Mouse (Mus musculus) megakaryocyte, embryonic 14.5 days (primary cell): Measurements from ENCODE around the gene Ass1. TPM values are rescaled to one million over a fixed set of nuclear protein-coding genes. Genes with fewer than 3 reads are reported as not detected.

Experiments
- H3K27me3 ChIP-seq: replicated peaks from 2 replicates; pipeline ENCODE3; 2012; ENCODE audit warnings: inconsistent platforms
- H3K36me3 ChIP-seq: replicated peaks from 2 replicates; pipeline ENCODE3; 2012; ENCODE audit warnings: low read length, inconsistent platforms, mixed read lengths
- H3K4me1 ChIP-seq: 2 replicates; pipeline ENCODE4 v1.6.1; 2012; ENCODE audit warnings: inconsistent platforms
- H3K4me3 ChIP-seq: replicated peaks from 2 replicates; pipeline ENCODE3; 2012; ENCODE audit warnings: moderate library complexity, mild to moderate bottlenecking, inconsistent platforms
- H3K9me3 ChIP-seq: 2 replicates; pipeline ENCODE4 v1.6.1; 2012; ENCODE audit warnings: inconsistent platforms
- FLI1 ChIP-seq: IDR thresholded peaks from 2 replicates; pipeline ENCODE4 v1.6.1; 2012; ENCODE audit warnings: low read length, inconsistent platforms, mixed read lengths
- GATA1 ChIP-seq: IDR thresholded peaks from 3 replicates; pipeline ENCODE4 v1.6.1; 2012; ENCODE audit warnings: mixed read lengths, low read length, inconsistent platforms, borderline replicate concordance
- polyA plus RNA-seq: library from polyadenylated mRNA; stranded (reverse); fragments of >175 nt; gene quantifications from 2 replicates; pipeline ENCODE4 v1.2.3, GENCODE M21; 2012; ENCODE audit warnings: low replicate concordance; ENCODE audit not compliant: insufficient read depth

Gene Ass1
- polyA plus RNA-seq, 1 experiment = 11.2 TPM

DNA sequence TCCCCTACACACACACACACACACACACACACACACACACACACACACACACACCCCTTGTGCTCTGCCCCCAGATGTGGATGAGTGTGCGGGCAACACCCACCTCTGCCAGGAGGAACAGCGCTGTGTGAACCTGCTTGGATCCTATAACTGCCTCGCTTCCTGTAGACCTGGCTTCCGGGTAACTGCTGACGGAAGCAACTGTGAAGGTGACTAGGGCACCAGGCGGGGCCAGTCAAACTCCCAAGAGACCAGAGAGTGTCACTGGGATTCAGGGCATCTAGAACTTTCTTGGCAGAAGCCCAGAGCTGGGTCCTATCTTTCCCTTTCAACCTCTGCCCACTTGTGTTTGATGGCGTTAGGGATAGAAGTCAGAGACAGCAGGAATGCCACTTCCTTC is 14.6 kb upstream of the Ass1 start:
- no peak for TF ChIP-seq FLI1
- TF ChIP-seq GATA1 = no peak
- no peak overlapping the region for H3K4me3 ChIP-seq
- peaks cover 86% of the 10 kb centered on the region for H3K27me3 ChIP-seq
- peaks cover 30% of the 10 kb centered on the region for H3K4me1 ChIP-seq
- H3K36me3 ChIP-seq = no peaks in the 10 kb centered on the region
- H3K9me3 ChIP-seq = no peaks in the 10 kb centered on the region

DNA sequence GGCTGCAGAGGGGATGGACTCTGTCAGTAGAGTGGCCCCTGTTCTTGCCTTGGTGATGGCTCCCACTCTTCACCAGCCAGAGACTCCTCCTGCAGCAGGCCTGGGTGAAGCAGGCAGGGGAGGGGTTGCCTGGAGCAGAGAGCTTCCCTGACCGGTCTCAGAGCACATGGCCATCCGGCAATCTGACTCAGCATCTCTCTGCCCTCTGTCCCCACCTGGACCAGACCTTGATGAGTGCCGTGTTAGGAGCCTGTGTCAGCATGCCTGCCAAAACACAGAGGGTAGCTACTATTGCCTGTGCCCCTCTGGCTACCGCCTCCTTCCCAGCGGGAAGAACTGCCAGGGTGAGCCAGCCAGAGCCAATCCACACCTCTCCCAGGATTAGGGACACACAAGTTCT is 11.5 kb upstream of the Ass1 start:
- H3K27me3 ChIP-seq = peaks cover 91% of the 10 kb centered on the region

DNA sequence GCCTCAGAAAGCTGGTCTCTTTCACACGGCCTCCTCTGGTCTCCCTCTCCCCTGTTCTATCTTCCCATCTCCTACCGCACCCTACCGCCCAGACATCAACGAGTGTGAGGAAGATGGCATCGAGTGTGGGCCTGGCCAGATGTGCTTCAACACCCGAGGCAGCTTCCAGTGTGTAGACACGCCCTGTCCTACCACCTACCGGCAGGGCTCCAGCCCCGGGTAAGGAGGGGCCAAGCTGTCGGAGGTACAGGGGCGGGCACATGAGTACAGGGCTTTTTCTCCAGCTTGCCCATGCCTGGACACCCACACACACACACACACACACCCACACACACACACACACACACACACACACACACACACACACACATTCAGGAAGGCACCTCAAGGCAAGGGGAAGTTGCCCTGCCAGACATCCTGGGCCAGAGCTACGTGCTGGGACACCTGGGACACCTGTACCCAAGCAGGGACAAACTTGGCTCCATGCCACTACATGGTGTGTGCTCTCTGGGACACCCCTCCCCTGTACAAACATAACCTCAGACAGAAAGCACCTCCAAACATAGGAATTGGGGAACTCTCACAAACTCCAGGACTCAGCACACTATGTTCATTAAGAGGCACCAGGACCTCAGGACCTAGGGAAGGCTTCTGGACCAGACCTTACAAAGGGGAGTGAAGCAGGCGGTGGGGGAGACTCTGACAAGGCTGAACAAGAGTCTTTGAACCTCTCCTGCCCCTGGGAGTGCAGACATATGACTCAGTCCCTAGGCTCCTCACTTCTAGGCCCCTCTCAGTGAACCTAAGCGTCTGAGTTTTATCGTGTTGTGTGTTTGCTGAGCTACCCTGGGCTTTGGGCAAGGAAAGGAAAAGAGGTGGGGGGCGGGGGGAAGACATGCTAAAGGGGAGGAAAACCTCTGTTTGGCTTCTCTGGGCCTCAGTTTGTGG is 10.7 kb upstream of the Ass1 start:
- peaks cover 91% of the 10 kb centered on the region for H3K27me3 ChIP-seq
- H3K4me1 ChIP-seq = peaks cover 30% of the 10 kb centered on the region
- H3K9me3 ChIP-seq = no peaks in the 10 kb centered on the region
- H3K36me3 ChIP-seq = no peaks in the 10 kb centered on the region
- H3K4me3 ChIP-seq = no peak overlapping the region
- TF ChIP-seq FLI1 = no peak
- TF ChIP-seq GATA1 = no peak

More for the DNA sequence above, 11.5 kb upstream of the Ass1 start:
- Histone ChIP-seq H3K36me3 (no peaks in the 10 kb centered on the region), H3K9me3 (no peaks in the 10 kb centered on the region), H3K4me3 (no peak overlapping the region), H3K4me1 (peaks cover 32% of the 10 kb centered on the region)
- TF ChIP-seq GATA1 (no peak), FLI1 (no peak)

DNA sequence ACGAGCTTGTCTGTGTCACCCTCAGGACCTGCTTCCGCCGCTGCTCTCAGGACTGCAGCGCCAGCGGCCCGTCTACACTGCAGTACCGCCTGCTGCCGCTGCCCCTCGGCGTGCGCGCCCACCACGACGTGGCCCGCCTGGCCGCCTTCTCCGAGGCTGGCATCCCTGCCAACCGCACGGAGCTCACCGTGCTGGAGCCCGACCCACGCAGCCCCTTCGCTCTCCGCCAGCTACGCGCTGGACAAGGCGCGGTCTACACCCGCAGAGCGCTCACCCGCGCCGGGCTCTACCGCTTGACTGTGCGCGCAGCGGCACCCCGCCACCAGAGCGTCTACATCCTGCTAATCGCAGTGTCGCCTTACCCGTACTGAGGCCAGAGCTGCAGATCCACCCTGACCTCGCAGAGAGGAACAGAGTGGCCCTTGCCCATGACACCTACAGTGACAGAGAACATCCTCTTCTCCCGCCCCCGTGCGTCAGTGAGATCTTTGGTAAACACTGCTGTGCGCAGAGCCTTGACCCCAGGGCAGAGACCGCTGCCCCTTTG is 9.9 kb upstream of the Ass1 start:
- peaks cover 91% of the 10 kb centered on the region for H3K27me3 ChIP-seq
- H3K36me3 ChIP-seq = no peaks in the 10 kb centered on the region
- H3K4me1 ChIP-seq = peaks cover 37% of the 10 kb centered on the region
- TF ChIP-seq FLI1 (no peak), GATA1 (no peak)
- H3K9me3 ChIP-seq = no peaks in the 10 kb centered on the region
- peak overlapping the region; percentile 90 for H3K4me3 ChIP-seq

DNA sequence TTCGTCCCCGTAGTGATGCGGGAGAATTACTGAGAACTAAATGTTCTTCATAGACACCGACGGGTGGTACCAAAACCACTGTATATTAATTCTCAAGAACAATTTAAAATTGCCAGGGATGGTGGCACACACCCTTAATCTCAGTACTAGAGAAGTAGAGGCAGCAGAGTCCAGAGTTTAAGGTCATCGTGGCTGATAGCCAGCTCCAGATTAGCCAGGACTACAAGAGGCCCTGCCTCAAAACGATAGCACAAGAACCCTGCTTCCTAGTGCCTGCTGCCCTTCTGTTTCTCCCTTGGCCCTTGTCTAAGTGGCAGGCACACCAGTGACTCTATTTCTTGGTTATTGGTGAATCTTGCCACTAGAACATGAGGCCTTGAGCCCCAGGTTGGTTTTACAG is 9.1 kb upstream of the Ass1 start:
- Histone ChIP-seq H3K27me3 (peaks cover 83% of the 10 kb centered on the region), H3K4me3 (no peak overlapping the region), H3K9me3 (no peaks in the 10 kb centered on the region), H3K4me1 (peaks cover 37% of the 10 kb centered on the region), H3K36me3 (no peaks in the 10 kb centered on the region)
- TF ChIP-seq GATA1 (no peak), FLI1 (no peak)

DNA sequence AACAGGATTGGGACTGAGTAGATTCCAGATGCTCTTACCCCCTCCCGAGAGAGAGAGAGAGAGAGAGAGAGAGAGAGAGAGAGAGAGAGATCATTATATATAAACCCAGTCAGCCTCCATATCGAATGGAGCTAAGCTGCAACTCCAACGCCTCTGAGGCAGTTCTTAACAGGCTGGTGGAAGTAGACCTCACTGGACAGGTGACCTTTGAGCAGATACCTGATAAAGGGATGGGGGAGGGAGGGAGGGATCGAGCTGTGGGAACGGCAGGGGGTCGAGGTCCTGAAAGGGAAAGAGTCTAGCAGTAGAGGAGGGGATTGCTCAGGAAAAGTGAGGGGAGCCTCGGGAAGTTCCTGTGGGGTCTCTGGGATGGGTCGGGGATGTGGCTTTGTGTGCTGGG is 8.0 kb upstream of the Ass1 start:
- no peak overlapping the region for H3K4me3 ChIP-seq
- H3K4me1 ChIP-seq = peaks cover 45% of the 10 kb centered on the region
- no peaks in the 10 kb centered on the region for H3K9me3 ChIP-seq
- TF ChIP-seq FLI1 (no peak), GATA1 (no peak)
- no peaks in the 10 kb centered on the region for H3K36me3 ChIP-seq
- peaks cover 74% of the 10 kb centered on the region for H3K27me3 ChIP-seq

DNA sequence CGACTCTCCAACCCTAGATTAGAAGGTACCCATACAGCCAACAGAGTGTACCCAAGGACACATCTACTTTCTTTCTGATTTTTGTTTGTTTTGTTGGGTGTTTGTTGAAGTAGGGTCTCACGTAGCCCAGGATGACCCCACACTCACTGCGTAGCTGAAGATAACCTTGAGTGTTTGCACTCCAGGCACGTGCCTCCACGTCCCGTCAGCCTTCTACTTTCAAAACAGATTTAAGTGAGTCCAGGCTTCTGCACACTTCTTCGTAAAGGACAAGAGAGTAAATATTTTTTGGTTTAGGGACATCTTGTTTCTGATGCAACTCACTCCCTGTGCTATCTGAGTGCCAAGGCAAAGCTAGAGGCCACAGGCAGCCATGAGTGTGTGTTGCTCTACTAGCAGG is 6.8 kb upstream of the Ass1 start:
- Histone ChIP-seq H3K36me3 (no peaks in the 10 kb centered on the region), H3K9me3 (no peaks in the 10 kb centered on the region), H3K4me1 (peaks cover 56% of the 10 kb centered on the region), H3K4me3 (no peak overlapping the region), H3K27me3 (peaks cover 63% of the 10 kb centered on the region)
- TF ChIP-seq FLI1 = no peak
- no peak for TF ChIP-seq GATA1

DNA sequence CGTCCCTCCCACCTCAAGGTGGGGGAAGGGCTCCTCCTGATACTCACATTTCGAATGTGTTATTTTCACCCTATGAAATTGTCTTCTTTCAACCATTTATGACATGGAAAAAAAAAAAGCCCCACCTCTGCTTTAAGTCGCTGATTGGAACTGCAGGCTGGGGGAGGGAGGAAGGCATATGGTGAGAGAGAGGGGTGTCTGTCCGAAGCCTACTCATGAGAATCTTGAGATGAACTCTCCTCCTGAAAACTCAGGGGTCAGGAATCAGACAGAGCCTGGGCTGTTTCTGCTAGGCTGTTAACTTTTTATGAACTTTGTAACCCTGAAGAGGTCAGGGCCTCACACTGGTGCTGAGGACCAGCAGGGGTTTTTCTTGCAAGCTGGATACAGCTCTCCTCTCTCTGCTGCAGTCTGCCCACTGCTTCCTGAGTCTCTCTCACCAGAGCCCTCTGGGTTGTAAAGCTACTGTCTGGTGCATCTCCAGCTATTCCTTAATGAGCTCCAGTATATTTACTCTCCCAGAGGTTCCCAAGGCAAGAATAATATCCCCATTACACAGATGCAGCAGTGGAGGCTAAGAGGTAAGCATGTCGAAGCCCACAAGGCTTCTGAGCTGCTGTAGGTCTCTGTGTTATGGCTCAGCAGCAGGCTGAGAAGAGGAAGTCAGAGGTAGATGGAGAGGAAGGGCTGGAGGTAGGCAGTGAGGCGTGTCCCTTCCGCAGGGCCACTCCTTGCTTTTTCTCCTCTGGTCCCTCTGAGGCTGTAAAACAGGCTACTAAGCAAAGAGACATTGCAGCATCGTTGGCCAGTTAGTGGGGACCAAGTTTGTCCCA is 6.1 kb upstream of the Ass1 start:
- H3K27me3 ChIP-seq = peaks cover 63% of the 10 kb centered on the region

DNA sequence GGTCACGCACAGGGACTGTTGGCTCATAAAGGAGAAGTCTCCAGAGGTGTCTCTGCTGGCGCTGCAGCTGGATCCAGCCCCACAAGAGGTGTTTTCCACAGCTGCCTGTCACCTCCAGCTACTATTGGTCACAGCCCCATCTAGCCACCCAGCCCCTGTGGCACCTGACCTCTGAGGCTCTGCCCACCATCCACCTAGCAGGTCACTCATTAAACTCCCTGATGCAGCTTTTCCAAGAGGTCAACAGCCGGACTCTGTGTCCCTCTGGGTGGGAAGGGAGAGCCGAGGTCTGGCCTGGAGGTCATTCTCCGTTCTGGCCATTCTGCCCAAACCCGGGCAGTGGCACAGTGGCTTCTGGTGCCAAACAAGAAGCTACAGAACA is 5.5 kb upstream of the Ass1 start:
- no peak overlapping the region for H3K4me3 ChIP-seq
- H3K9me3 ChIP-seq = no peaks in the 10 kb centered on the region
- peaks cover 56% of the 10 kb centered on the region for H3K4me1 ChIP-seq
- H3K27me3 ChIP-seq = peaks cover 63% of the 10 kb centered on the region
- no peaks in the 10 kb centered on the region for H3K36me3 ChIP-seq
- TF ChIP-seq FLI1 (no peak), GATA1 (no peak)

More for the DNA sequence above, 6.1 kb upstream of the Ass1 start:
- no peak for TF ChIP-seq GATA1
- TF ChIP-seq FLI1 = no peak
- Histone ChIP-seq H3K36me3 (no peaks in the 10 kb centered on the region), H3K4me3 (no peak overlapping the region), H3K4me1 (peaks cover 59% of the 10 kb centered on the region), H3K9me3 (no peaks in the 10 kb centered on the region)
